Mouse (Mus musculus) R1 (cell line): ENCODE data around the gene Sgsm1.

ENCODE experiments used
- DNase-seq: peaks from one replicate; pipeline ENCODE4 v3.0.0-alpha.2; 2018; ENCODE audit warnings: low read depth, low spot score

Sgsm1 gene

DNA sequence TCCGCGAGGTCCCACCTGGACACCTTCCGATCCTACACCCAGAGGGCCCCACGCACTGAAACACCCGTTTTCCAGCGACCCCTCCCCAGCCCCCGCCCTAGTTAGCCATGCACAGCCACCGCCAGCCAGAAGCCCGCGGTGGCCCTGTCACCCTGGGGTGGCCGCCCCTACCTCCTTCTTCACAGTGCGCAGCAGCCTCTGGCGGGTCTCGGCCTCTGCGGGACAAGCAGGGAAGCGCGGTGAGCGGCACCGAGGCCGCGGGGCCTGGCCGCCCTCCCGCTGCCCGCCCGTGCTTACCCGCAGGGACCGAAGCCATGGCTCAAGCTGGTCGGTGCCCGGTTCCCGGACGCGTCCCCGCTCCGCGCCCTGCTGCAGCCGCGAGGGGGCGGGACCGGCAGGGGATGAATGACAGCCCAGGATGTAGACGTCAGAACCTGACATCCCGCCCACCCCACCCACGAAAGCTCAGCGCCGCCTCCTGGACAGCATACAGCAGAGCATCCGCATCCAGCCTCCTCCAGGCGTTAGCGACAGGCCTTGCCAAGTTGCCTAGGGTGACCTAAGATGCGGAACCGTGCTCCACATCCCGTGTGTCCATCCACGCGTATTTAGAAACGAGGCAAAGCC is at the start of gene Sgsm1:
Sgsm1 (minus strand) TSS at position 410 of the 627 bp plus-strand sequence.
- DNase-seq = peak; percentile 92

DNA sequence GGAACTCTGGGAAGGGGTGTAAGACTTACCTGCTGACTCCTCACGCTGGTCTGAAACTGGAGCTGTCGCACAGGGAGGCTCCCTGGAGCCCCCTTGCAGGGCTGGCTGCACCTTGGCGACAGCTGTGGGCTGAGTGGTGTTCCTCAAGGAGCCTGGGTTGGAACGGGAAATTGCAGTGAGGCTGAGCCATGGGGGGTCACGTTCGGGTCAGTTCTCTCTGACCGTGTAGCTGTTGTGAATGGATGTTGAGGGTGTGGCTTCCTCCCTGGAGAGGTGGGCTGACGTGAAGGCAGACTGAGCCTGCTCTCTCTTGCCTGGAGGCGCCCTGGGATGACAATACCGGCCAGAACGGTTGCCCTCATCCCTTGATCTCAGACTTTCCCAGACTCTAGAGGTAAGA is 48.2 kb upstream of the Sgsm1 start:
- peak; percentile 77 for DNase-seq

DNA sequence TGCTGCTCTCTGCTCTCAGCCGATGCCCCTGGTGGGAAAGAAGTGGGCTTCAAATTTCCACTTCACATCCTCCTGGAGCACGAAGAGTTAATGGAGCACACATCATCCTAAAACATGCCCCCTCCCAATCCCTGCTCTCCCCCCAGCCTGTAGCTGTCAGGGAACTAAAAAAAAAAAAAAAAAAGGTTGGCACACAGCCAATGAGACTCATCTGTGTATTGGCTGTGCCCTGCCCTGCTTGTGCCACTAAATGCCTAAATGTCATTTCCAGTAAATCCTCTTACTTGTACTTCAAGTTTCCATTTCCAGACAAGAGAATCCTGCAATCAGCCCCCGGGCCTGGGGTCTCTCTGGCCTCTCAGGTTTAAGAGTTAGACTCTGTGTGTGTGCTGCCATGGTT is 47.1 kb upstream of the Sgsm1 start:
- no peak for DNase-seq

DNA sequence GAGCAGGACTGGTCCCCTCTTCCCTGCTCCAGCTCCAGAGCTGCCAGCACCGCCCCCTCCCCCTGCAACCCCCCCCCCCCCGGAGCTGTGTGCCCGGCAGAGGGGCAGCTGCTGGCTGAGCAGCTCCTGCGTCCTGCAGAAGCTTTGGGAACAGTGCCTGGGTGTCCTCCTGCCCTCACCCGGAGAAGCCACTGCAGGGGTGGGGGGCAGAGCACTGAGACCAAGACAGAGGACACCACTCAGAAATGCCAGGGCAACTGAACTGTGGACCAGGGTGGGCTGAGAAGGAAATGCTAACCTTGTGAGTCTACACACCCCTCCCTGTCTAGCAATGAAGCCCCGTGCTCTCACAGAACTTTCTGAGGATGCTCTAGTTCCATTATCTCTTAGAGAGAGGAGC is 46.6 kb upstream of the Sgsm1 start, which contains the start of gene Aym1:
Aym1 (plus strand) TSS at position 109 of the 400 bp plus-strand sequence.
- no peak for DNase-seq

DNA sequence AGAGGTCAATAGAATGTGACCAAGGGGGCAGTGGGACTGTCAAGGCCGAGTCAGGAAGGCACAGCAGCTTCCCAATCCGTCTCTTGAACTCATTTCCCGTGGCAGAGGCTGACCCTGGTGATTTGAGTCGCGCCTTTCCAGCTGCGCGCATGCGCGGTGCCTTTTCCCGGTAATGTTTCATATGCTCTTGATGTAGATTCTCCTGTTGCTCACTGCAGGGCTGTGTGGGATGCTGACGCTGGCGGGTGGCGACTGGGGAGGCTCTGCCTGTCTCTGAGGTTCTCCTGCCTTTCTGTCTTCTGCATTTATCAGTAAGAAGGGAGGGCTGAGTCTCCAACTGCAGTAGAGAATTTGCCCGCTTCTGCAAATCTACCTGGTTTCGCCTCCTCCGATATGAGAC is 43.7 kb upstream of the Sgsm1 start:
- peak; percentile 64 for DNase-seq

DNA sequence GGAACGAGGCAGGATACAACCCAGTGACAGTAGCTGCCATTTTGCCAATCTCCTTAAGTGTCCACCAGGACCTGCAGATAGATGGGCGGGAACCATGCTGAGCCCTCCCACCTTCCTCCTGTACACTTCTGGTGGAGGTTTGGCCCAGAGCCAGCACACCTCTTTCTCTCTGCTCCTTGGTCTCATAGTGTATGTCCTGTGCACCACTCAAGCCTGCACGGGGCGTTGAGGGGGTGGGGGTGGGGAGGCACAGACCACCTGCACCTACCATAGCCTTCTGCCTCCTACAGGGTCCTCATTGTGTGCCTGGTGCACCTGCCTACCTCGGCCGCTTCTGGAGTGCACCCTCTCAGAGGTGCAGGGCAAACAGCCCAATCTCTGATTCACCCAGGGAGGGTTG is 42.0 kb upstream of the Sgsm1 start:
- peak; percentile 55 for DNase-seq

DNA sequence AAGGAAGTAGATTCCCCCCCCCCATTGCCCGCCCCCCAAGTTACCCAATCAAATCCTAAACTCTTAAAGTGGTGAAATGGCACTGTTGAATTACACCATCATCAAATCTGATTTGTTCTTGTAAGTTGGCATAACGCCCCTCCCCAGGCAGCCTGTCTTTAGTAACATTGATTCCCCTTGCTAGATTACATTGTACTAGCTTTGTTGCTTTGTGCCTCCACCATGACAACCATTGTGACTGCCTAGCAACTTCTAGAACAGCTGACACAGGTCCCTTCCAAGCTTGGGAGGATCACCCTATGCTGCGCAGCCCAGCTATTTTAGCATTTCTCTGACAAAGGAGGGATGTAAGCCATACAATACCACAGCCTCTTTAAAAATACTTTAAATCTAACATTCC is 41.2 kb upstream of the Sgsm1 start:
- no peak for DNase-seq

DNA sequence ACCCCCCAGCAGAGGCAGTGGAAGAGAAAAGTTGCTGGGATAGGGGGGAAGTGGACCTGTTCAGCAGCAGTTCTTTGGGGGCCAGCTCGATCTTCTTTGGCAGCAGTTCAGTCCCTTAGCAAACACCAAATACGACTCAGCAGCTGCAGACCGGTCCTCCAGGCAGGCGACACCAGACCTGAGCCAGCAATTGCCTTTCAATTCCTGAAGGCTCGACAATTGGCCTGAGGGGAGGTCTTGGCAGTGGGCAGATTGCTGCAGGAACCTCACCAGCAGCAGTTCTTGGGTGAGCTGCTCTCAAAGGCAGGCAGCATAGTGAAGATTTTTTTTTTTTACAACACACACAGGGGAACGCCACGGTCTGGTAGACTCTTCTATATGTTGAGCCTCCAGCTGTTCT is 39.2 kb upstream of the Sgsm1 start:
- no peak for DNase-seq

DNA sequence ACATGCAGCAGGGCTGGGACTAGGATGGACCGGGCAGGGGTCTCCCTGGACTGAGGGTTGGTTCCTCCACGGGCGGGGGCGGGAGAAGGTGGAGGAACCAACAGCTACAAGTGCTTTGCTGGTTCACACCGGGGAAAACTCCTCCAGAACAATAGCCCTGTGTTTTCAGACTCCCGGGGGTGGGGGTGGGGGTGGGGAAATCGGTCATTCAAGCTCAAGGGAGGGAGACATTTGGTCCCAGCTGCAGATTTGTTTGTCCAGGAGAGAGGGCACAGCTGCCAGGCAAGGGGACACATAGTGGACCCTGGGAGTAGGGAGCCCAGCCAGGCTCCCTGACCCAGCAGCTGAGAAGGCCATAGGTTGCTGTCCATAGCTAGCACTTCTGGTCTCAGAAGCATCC is 38.6 kb upstream of the Sgsm1 start:
- DNase-seq = no peak

DNA sequence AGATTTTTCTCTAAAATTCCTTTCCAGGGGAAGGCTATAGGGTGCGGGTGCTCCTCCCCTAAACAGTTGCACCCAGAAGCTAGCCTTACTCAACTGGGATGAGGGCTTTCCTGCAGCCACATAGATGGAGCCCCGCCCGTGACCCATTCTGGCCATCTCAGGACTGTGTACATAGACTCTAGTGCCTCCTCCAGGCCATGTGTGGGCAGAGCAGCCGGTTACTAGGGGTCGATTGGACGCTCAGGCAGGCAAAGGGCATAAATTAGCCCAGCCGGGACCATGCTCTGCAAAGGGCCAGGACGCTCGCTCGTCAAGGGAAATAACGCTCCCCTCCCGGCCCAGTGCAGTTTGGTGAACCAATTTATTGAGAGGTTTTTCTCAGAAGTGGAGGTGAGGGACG is 38.0 kb upstream of the Sgsm1 start:
- DNase-seq = peak; percentile 77

DNA sequence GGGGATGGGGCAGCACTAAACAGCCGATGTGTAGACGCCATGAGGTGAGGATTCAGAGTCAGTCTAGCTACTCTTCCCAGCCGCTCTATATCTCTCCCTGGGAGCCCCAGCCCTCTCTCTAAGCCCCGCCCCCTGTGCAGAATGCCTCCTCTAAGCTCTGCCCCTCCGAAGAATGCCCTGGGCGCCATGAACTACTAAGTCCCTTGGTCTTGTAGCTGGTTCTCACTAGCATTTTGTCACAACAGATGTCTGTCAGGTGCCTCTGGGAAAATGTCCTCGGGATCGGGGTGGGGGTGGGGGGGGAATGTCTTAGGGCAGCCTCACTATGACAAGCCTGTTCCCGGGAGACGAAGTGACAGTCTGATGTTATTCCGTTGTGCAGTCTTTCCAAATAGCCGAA is 37.0 kb upstream of the Sgsm1 start:
- peak; percentile 74 for DNase-seq

DNA sequence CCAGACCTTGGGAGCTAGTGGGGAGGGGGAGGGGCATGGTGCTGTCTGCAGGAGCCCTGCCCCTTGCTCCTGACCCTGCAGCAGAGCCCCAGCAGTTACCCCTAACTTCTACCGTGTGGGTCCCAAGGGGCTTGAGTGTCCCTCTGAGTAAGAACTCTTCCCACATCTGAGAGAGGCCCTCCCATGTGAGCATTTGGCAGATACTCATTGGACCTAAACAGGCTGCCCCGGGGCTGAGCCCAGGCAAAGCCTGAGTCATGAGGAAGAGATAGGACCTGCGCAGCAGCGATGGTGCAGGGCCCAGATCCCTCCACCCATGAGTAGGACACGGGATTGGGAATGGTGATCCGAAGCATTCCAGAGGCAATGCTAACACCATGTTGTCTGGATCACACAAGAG is 36.1 kb upstream of the Sgsm1 start:
- DNase-seq = peak; percentile 75

DNA sequence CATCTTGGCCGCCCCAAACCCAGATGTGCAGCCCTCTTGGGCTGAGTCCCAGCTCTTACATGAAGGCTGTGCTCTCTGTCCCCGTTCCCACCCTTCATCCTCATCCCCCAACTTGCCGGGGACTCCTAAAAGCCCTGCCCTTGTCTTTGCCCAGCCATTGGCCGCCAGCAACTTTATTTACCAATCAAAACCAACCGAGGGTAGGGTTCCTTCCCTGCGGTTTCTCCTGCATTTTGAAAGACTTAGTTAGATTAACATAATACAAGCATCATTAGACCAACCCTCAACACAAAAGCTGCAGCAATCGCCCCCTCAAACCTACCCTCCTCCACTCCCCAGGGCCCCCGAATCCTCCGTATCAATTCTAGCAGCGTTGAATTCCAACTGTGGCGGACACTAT is 35.2 kb upstream of the Sgsm1 start:
- peak; percentile 95 for DNase-seq

DNA sequence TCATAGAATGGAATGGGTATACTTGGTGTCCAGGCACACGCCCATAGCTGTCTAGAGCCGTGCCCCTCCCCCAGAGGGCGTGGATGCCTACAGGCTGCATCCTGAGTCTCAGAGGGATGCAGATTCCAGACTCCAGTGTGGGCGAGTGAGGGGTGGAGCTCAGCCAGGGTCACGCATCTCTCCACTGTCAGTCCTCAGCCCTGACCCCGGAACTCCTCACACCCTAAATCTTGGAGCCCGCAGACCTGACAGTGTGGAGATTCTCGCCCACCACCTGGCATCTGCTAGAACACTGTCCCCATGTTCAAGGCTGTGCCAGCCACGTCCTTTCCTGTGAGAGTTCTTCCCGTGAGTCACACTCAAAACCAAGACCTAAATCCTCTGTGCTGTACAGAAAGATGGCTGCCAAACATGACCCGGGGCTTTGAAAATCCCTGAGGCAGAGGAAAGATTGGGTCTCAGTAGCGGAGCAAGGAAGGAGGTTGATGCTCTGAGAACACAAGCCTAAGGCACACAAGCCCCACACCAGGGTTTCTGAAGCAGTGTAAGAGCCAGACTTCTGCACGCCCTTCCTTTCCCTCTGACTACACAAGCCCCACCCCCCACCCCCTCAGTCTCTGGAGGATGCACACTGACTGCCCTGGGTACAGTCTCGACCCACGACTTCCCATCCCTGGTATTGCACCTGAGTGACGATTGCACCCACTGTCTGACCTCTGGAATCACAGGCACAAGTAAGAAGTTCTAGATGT is 34.2 kb upstream of the Sgsm1 start:
- peak; percentile 96 for DNase-seq

DNA sequence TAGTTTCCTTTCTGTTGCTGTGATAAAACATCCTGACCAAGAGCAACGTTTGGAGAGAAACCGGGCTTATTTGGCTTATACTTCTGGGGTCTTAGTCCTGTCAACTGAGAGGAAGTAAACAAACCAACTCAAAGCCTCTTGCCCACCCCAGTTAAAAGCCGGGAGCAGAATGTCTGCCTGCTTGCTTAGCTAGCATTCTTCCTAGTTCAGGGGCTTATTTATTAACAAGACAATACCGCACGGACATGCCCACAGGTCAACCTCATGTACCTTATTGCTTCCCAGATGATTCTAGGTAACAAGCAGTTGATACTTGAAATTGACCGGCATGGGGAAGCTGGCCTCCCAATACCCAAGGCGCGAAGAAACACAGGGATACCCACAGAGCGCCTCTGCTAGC is 25.7 kb upstream of the Sgsm1 start:
- no peak for DNase-seq

DNA sequence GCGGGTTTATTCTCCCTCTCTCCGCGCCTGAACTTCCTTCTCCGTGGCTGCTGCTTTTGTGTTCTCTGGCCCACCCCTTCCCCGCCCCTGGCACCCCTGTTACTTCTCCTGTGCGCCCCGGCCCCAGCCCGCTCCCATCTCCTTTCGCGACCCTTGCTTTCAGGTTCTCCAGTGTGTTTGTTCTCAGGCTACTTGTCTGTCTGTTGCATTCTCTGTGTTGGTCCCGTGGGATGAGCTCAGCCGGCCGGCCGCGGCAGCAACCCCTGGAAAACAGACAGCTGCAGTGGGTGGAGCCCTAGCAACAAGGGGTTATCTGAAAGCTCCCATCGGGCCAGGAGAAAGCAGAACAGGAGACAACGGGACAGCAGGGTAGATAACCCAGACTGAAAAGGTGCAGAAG is 25.1 kb upstream of the Sgsm1 start:
- peak; percentile 73 for DNase-seq

DNA sequence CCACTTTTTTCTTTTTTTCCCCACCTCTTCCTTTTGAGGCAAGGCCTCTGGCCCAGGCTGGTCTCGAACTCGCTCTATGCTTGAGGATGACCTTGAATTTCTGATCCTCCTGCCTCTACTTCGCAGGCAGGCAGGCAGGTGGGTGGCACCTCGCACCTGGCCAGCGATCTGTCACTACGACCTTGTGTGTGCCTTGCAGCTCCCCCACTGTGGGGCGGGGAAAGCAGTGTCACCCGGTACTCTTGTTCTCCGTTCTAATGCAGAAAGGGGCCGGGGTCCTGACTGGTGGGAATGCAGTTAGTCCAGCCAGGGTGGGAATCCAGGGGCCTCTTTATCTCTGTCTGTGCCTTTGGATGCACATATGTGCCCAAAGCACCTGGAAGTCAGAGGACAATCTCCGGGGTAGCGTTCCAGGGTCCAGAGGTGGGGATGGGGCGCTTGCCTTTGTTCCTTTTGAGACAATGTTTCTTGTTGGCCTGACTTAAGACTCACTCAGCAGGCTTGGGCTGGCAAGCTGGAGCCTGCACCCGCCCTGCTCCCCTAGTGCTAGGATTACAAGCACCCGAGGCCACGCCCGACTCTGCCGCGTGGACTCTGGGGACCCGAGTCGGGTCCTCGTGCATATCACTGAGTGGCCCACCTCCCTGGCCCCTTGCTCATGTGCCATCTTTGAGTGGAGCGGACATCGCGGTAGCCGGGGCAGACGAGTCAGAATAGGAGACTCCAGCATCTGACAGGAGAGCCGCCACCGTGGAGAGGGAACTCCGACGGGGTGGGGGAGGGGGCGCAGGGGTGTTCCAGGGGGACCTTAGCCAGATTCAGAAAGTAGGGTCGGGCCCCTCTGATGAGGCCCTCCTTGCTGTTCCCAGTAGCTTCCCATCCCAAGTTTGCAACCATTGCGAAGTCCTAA is 24.3 kb upstream of the Sgsm1 start:
- peak; percentile 69 for DNase-seq

DNA sequence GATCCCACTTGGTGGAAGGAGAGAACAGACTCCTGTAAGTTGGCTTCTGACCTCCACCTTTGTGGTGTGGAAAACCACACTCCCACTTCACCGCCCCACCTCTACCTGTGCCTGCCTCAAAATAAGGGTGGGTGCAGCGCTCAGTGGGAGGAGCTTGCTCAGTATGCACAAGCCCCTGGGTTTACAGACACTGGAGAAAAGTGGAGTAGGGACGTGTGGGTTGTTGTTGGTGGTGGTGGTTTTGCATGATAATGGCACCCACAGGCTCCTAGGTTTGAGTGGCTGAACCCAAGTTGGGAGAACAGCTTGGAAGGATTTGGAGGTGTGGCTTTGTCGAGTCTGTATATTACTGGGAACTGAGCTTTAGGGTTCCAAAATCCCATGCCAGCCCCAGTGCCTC is 22.3 kb upstream of the Sgsm1 start:
- peak; percentile 87 for DNase-seq

DNA sequence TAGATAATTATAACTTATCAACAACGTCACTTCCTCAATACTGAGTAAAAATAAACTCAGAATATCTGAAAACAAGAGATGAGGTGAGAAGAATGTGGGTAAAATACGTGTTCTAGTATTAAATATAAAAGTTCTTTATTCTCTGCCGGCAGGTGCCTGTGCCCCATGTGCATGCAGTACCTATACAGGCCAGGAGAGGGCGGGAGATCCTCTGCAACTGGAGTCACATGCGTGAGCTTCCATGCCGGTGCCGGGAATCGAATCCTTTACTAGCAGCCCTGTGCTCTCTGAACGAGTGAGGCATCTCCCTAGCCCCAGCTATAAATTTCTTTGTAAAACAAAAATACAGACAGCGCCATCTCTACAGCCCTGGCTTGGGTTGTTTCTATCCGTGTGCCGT is 21.7 kb upstream of the Sgsm1 start:
- DNase-seq = peak; percentile 91

DNA sequence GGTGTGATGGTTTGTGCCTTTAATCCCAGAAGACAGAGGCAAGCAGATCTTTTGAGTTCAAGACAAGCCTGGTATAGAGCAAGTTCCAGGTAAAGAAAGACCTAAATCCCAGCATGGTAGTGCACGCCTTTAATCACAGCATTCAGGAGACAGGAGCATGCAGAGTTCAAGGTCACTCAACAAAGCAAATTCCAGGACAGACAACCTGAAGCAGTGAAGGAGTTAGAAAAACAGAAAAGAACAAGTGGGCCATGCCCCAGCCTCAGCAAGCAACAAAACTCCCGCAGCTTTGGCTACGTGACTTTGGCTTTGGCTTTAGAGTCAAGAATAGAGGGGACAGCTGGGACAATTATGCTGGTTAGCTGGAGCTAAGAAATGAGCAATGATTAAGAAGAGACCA is 19.6 kb upstream of the Sgsm1 start:
- DNase-seq = peak; percentile 99

DNA sequence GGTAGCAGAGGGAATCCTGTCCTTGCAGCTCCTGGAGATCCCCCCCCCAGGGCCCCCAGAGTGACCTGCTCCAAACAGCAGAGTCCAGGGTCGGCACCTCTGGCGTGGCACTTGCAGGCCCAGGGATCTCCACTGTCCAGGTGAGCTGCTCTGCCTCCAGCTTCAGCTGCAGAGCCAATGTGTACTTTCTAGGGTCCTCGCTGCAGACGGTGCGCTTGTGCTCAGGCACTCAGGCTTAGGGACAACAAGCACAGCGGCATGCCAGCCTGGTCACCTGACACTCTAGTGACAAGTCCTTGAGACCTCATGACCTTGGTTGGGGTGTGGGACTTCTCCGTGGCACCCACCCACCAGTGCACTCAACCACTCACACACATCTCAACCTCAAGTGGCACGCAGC is 18.9 kb upstream of the Sgsm1 start:
- no peak for DNase-seq
